Mouse (Mus musculus): Measurements from ENCODE around the gene Slc16a3. TPM values are rescaled to one million over a fixed set of nuclear protein-coding genes. Genes with fewer than 3 reads are reported as not detected.

Slc16a3 gene
- polyA plus RNA-seq, 1 experiment from 2014 or later: 39.3 TPM

GRCm38 (mm10) chr11:121001966-121002365 is 53.7 kb downstream of the Slc16a3 start:
- DNase-seq (peak; percentile 76), ATAC-seq (ENCODE audit: insufficient read depth) (no peak)
- H3K27me3 ChIP-seq (ENCODE audit: insufficient read depth, low read length): no peaks in the 10 kb centered on the region
- no peak overlapping the region for H3K4me2 ChIP-seq
- H3K36me3 ChIP-seq (ENCODE audit: insufficient read depth): no peaks in the 10 kb centered on the region
- H3K27ac ChIP-seq (ENCODE audit: low read depth): no peak overlapping the region
- H3K9me3 ChIP-seq (ENCODE audit: low read depth, low read length): no peaks in the 10 kb centered on the region
- 37% methylated on average over 4 of the region's 4 CpGs for WGBS
- H3K4me1 ChIP-seq (ENCODE audit: insufficient read depth): no peaks in the 10 kb centered on the region
- no peak overlapping the region for H3K9ac ChIP-seq
- no peak for TF ChIP-seq CTCF (IDR thresholded peaks at IDR 0.05; ENCODE audit: low read depth)
- H3K4me3 ChIP-seq (ENCODE audit: low read depth, low read length): no peak overlapping the region

GRCm38 (mm10) chr11:121004281-121004680 is 56.0 kb downstream of the Slc16a3 start:
- no peak for ATAC-seq (ENCODE audit: insufficient read depth)
- no peak overlapping the region for H3K4me2 ChIP-seq
- no peaks in the 10 kb centered on the region for H3K36me3 ChIP-seq (ENCODE audit: insufficient read depth)
- H3K4me1 ChIP-seq (ENCODE audit: insufficient read depth): no peaks in the 10 kb centered on the region
- no peaks in the 10 kb centered on the region for H3K27me3 ChIP-seq (ENCODE audit: insufficient read depth, low read length)
- H3K27ac ChIP-seq (ENCODE audit: low read depth): no peak overlapping the region
- WGBS: 54% methylated on average over 5 of the region's 5 CpGs
- no peaks in the 10 kb centered on the region for H3K9me3 ChIP-seq (ENCODE audit: low read depth, low read length)
- TF ChIP-seq CTCF (IDR thresholded peaks at IDR 0.05; ENCODE audit: low read depth): no peak
- H3K9ac ChIP-seq: no peak overlapping the region
- H3K4me3 ChIP-seq (ENCODE audit: low read depth, low read length): no peak overlapping the region
- DNase-seq: no peak

DNA sequence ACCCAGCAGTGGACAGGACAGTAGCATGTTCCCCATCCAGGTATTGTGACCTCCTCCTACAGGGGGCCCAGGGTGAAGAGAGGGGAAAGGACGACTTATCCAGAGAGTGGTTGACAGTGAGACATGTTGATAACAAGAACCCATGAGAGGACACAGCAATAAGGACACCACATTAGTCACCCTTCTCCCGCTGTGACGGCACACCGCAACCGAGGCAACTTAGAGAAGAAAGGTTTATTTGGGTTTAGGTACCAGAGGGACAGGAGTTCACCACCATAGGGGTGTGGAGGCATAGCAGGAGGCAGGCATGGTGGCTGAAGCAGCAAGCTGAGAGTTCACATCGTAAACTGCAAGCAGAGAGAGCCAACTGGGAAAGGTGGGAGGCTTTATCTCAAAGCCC is 57.9 kb downstream of the Slc16a3 start:
- H3K4me2 ChIP-seq: no peak overlapping the region
- WGBS: 50% methylated on average over 6 of the region's 6 CpGs
- H3K27me3 ChIP-seq (ENCODE audit: insufficient read depth, low read length): no peaks in the 10 kb centered on the region
- no peak for TF ChIP-seq CTCF (IDR thresholded peaks at IDR 0.05; ENCODE audit: low read depth)
- H3K9me3 ChIP-seq (ENCODE audit: low read depth, low read length): no peaks in the 10 kb centered on the region
- H3K4me1 ChIP-seq (ENCODE audit: insufficient read depth): no peaks in the 10 kb centered on the region
- DNase-seq (no peak), ATAC-seq (ENCODE audit: insufficient read depth) (no peak)
- no peak overlapping the region for H3K4me3 ChIP-seq (ENCODE audit: low read depth, low read length)
- no peaks in the 10 kb centered on the region for H3K36me3 ChIP-seq (ENCODE audit: insufficient read depth)
- H3K9ac ChIP-seq: no peak overlapping the region
- no peak overlapping the region for H3K27ac ChIP-seq (ENCODE audit: low read depth)

DNA sequence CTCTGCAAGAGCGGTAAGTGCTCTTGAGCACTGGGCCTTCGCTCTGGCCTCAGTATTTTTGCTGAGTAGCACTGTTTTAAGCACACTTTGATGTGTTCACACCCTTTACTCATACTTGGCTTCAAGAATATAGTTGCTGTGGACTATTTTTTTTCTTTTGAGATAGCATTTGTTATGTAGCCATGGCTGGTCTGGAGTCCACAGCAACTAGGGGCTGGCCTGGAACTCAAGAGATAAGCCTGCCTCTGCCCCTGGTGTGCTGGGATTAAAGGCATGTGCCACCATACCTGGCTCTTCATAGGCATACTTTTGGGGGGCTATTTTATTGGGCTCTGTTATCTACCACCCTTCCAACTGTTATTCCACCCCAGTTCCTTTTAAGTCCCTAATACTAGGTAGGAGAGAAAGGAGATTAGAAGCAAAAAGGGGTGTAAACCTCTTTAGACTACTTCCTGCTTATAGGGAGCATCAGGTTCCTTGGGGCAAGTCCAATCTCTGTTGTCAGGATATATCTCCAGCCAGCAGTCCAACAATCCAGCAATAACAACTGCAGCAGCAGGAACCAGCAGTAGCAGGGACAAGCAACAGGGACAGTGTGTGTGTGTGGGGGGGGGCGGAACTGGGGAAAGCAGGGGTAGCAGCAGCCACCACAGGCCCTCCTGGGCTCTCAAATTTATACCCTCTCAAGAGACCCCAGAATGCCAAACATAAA is 61.9 kb downstream of the Slc16a3 start:
- no peak for DNase-seq
- ATAC-seq (ENCODE audit: insufficient read depth): no peak
- Histone ChIP-seq H3K27me3 (ENCODE audit: insufficient read depth, low read length) (no peaks in the 10 kb centered on the region), H3K9ac (no peak overlapping the region), H3K27ac (ENCODE audit: low read depth) (no peak overlapping the region), H3K9me3 (ENCODE audit: low read depth, low read length) (no peaks in the 10 kb centered on the region), H3K4me3 (ENCODE audit: low read depth, low read length) (no peak overlapping the region), H3K4me1 (ENCODE audit: insufficient read depth) (no peaks in the 10 kb centered on the region), H3K36me3 (ENCODE audit: insufficient read depth) (no peaks in the 10 kb centered on the region), H3K4me2 (no peak overlapping the region)
- 83% methylated on average over 3 of the region's 3 CpGs for WGBS
- TF ChIP-seq CTCF (IDR thresholded peaks at IDR 0.05; ENCODE audit: low read depth): no peak

Other genes with a start within 250 kb of the Slc16a3 start
- gene Cenpx, start 234.7 kb upstream of the Slc16a3 start, polyA plus RNA-seq (2014; fragmentation: Nextera tagmentation; extraction: Ambion mirVana): 168 and 173 TPM in 2 replicates
- 44.1 and 46.1 TPM in 2 replicates for gene Lrrc45, start 234.6 kb upstream of the Slc16a3 start, polyA plus RNA-seq (2014; fragmentation: Nextera tagmentation; extraction: Ambion mirVana)
- gene Rac3, start 227.0 kb upstream of the Slc16a3 start, polyA plus RNA-seq (2014; fragmentation: Nextera tagmentation; extraction: Ambion mirVana): 10.3 and 10.7 TPM in 2 replicates
- 27.2 and 29.7 TPM in 2 replicates for gene Dcxr, start 221.2 kb upstream of the Slc16a3 start, polyA plus RNA-seq (2014; fragmentation: Nextera tagmentation; extraction: Ambion mirVana)
- 14.7 and 19.6 TPM in 2 replicates for gene Cbr2, start 216.4 kb upstream of the Slc16a3 start, polyA plus RNA-seq (2014; fragmentation: Nextera tagmentation; extraction: Ambion mirVana)
- gene Hmga1b, start 185.7 kb upstream of the Slc16a3 start, polyA plus RNA-seq (2014; fragmentation: Nextera tagmentation; extraction: Ambion mirVana): 5.3 and 7.3 TPM in 2 replicates
- 33.0 and 34.0 TPM in 2 replicates for gene Rfng, start 164.3 kb upstream of the Slc16a3 start, polyA plus RNA-seq (2014; fragmentation: Nextera tagmentation; extraction: Ambion mirVana)
- 240 and 257 TPM in 2 replicates for gene Gps1, start 164.2 kb upstream of the Slc16a3 start, polyA plus RNA-seq (2014; fragmentation: Nextera tagmentation; extraction: Ambion mirVana)
- gene Dus1l, start 152.1 kb upstream of the Slc16a3 start, polyA plus RNA-seq (2014; fragmentation: Nextera tagmentation; extraction: Ambion mirVana): 77.2 and 87.4 TPM in 2 replicates
- gene Fasn, start 123.9 kb upstream of the Slc16a3 start, polyA plus RNA-seq (2014; fragmentation: Nextera tagmentation; extraction: Ambion mirVana): 83.3 and 95.5 TPM in 2 replicates
- gene Ccdc57, start 15.6 kb upstream of the Slc16a3 start, polyA plus RNA-seq (2014; fragmentation: Nextera tagmentation; extraction: Ambion mirVana): 6.3 and 7.2 TPM in 2 replicates
- 82.5 and 89.8 TPM in 2 replicates for gene Csnk1d, start 42.9 kb downstream of the Slc16a3 start, polyA plus RNA-seq (2014; fragmentation: Nextera tagmentation; extraction: Ambion mirVana)
- 0.26 TPM in 1 of 2 replicates, not detected in the other for gene Cd7, start 90.9 kb downstream of the Slc16a3 start, polyA plus RNA-seq (2014; fragmentation: Nextera tagmentation; extraction: Ambion mirVana)
- not detected in 2 replicates for gene Sectm1b, start 115.1 kb downstream of the Slc16a3 start, polyA plus RNA-seq (2014; fragmentation: Nextera tagmentation; extraction: Ambion mirVana)
- gene Sectm1a, start 132.7 kb downstream of the Slc16a3 start, polyA plus RNA-seq (2014; fragmentation: Nextera tagmentation; extraction: Ambion mirVana): 0.30 TPM in 1 of 2 replicates, not detected in the other
- gene Tex19.2, start 170.2 kb downstream of the Slc16a3 start, polyA plus RNA-seq (2014; fragmentation: Nextera tagmentation; extraction: Ambion mirVana): not detected in 2 replicates
- gene Tex19.1, start 197.7 kb downstream of the Slc16a3 start, polyA plus RNA-seq (2014; fragmentation: Nextera tagmentation; extraction: Ambion mirVana): 0.11 TPM in 1 of 2 replicates, not detected in the other
- not detected in 2 replicates for gene Uts2r, start 211.8 kb downstream of the Slc16a3 start, polyA plus RNA-seq (2014; fragmentation: Nextera tagmentation; extraction: Ambion mirVana)

Measured in lung, embryonic 14.5 days (tissue).